Mouse (Mus musculus): ENCODE results near the gene Proz. TPM values are rescaled to one million over a fixed set of nuclear protein-coding genes. Genes with fewer than 3 reads are reported as not detected.
"Not testable (repeated sequence)": the region's sequence is repeated elsewhere in the genome, so short reads cannot be mapped to it uniquely, and the experiment has no call there.

Gene Proz
- not detected for total RNA-seq (2021)
- long read RNA-seq, result 0 reads

DNA sequence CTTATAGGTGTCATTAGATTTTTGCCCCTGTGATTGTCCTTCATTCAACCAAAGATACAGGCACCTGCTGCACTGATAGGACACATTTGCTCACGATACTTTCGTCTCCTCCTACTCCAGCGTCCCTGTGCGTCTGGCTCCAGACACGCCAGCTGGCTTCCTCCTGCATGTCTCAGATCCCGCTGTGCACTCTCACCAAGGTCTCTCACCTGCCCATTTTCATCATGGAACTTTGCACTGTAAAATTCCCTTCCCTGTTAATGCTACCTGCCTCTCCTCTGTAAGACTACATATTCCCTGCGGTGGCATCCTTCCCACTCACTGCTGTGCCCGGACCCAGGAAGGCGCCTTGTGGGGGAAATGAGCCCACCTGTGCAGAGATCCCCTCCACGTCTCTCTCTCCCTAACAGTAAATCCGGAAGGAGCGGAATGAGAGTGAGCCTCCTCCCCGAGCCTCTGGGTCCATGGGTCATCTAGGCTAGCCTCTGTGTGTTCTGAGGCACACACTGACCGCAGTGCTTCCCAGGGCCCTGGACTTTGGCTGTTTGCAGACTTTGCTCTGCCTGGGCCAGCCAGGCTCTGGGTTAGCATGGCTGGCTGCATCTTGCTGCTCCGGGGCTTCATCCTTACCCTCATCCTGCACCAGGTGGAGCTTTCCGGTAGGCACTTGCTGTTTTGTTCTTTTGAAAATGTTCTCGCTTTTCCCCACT, at the start of gene Proz:
TSS of gene Proz (plus strand) at position 474 of the 710 bp plus-strand sequence.
- no peak for DNase-seq (ENCODE audit: low spot score in 2 of 2)

DNA sequence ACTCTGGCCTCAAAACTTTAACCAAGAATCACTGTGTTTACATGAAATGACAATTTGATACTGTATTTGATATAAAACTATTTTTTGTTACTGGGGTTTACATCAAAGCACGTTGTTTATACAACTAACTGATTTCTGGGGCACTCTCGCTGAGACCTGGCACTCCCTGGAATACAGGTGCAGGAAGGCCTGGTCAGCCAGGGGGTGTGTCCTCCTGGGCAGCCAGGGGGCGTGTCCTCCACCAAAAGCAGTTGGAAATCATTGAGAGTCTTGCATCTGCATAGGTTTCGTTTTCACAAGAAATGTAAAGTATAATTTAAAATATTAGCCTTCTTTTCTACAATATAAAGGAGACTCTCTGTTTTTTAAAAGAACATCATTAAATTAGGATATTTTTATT, 41.2 kb upstream of the Proz start:
- no peak for DNase-seq (ENCODE audit: low spot score in 2 of 2)

DNA sequence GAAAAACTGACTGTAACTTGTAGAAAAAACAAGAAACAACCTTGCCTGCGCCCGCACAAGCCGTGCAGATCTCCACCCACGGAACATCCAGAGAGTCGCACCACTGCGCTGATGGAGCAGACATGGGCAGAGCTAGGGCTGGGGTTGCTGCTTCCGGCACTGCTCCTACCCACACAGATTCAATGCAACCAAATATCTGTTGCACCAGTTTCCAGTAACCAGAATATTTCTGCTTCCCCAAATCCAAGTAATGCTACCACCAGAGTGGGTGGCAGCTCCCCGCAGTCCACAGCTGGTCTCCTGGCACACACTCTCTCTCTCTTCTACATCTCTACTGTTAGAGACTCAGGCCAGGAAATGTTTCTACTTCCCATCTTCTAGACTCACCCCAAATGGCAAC, 38.9 kb upstream of the Proz start:
- DNase-seq (ENCODE audit: low spot score in 2 of 2), result no peak

DNA sequence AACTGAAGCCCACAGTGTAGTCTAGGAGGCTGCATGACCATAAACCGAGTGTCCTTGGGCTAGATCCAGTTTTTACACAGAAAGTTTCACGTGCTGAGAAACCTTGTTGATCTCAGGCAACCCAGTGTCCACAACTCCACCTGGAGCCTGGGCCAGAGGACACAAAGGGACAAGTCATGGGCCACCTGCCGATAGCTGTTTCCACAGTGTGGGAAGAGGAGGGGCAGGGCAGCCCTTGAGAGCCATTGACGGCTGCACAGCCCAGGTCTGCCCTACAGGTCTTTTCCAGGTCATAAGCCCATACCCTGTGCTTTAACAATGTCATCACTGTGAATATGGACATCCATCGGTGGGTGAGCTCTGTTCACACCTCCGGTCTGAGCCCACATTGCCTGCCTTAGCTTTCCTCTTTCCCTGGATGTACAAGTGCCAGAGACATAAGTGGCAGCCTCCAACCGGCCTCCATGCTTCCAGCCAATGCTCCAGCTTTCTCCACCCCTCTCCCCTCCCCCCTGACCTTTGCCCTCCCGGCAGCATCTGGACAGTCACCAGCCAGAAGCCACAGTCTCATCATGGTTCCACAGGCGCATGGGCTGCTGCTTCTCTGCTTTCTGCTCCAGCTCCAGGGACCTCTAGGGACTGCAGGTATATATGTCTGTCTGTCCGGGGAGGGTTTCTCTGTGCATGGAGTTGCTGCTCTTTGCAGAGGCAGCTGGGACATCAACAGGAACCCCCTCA, 35.1 kb upstream of the Proz start, which contains the start of gene F7:
TSS of gene F7 (plus strand) at position 548 of the 738 bp plus-strand sequence.
- DNase-seq (ENCODE audit: low spot score in 2 of 2), result no peak

DNA sequence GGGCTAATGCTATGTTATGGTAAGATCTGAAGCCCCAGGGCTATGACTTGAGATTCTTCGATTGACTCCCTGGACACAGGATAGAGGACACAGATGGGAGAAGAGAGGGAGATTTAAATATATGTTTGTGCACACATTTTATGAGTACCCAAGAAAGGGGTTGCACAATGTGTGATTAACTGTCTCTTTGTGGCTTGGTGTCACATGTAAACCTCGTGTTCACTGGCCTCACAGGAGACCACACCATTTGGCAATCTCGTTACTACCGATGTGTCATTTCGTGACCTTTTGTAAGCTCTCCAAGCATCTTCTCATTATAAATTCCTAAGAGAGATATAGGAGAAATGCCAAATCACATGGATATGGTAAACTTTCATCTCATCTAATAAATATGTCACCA, 33.1 kb upstream of the Proz start:
- no peak for DNase-seq (ENCODE audit: low spot score in 2 of 2)

DNA sequence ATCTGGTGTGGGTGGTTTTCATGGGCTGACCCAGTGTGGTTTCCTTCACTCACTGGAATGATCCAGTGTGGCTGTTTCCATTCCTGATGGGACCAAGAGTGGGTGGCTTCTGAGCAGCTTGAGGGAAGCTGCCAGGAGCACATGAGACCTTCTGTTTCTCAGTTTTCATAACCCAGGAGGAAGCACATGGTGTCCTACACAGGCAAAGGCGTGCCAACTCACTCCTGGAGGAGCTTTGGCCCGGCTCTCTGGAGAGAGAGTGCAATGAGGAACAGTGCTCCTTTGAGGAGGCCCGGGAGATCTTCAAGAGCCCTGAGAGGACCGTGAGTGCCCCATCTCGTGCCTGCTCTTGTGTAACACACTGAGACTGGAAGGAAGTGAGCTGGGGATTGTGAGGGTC, 32.2 kb upstream of the Proz start:
- DNase-seq (ENCODE audit: low spot score in 2 of 2), result peak in 1 of 2 experiments; percentile 32

DNA sequence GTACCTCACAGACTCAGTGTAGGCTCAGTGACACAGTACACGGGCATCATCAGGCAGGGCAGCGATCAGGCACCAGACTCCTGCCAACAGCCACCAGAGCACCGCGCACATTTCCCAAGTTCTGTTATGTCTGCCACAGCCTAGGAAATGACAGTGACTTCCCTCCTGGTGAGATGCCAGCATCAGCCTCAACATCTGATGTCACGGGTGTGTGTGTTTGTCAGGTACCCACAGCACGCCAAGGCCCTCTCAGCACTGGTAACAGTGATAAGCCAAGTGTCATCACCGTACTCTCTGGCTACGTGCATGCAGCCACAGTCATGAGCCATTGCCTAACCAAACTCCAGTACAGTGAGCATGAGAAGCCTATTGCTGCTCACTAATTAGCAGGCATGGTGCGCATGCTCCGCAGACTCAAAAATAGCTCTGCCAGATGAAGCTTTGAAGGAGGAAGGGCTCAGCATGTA, 24.3 kb upstream of the Proz start:
- peak; percentile 32 to 44 for DNase-seq (ENCODE audit: low spot score in 2 of 2)

DNA sequence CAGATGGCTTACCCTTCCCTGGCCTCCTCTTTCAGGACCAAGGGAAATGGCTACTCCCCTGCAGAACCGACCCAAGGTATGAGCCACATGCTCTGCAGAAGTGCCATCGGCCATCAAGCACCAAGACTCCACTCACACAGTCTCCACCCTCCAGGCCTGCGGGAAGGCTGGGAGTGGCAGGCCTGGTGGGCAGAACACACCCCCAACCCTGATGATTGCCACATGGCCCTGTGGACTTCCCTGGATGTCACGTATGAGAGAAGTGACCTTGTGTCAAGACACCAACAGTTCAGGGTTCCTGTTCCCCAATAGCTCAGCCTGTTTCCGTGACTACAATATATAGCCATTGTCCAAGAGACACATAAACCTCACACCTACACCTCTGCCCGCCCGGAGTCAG, 23.7 kb upstream of the Proz start, which contains the start of gene F10:
TSS of gene F10 (plus strand) at position 294 of the 400 bp plus-strand sequence.
- DNase-seq (ENCODE audit: low spot score in 2 of 2), result no peak

DNA sequence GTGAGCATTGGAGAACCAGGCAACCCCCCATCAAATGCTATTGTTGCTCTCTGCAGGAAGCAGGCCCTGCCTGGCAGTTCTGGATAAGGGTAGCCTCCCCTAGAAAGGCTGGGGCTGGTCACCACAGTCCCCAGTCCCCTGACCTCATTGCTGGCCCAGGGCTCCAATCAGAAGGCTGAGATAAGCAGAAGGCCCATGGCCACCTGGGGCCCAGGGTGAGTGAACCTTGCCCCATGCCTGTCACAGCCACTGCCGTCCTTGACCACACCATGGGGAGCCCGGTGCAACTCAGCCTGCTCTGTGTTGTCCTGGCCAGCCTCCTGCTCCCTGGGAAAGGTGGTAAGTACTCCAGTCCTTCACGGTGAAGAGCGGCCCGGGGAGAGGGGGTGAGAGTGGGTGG, 23.1 kb upstream of the Proz start:
- no peak for DNase-seq (ENCODE audit: low spot score in 2 of 2)

DNA sequence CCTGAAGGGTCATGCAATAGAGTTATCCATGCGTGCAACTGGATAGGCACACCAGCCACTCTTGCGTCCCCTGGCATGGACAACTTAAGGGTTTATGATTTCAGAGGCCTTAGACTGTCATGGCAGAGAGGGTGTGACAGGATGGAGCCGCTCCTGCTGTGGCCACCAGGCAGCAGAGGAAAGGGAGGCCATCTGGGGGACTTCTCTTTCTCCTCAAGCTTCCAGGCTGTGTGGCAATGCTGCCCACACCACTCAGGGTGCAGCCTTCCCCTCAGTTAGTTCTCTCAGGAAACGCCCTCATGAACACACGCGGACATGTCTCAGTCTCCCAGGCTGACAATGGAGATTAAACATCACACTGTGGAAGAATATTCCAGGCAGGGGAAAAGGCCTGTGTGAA, 21.7 kb upstream of the Proz start:
- DNase-seq (ENCODE audit: low spot score in 2 of 2), result no peak

DNA sequence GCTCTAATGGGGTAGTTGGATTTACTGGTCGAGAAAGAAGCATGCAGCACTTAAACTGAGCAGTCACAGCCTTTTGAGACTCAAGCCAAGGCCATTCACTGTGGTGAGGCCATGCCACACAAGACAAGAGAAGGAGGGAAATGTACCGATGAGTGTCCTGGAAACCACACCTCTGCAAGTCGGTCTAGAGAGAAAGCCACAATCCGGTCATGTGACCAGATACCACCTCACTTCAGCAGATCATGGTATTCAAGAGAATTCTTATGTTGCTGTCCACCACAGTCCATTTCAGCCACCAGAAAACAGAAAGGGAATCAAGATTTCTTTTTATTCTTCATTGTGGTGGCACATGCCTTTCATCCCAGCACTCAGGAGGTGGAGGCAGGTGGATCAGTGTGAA, 19.3 kb upstream of the Proz start:
- no peak for DNase-seq (ENCODE audit: low spot score in 2 of 2)

DNA sequence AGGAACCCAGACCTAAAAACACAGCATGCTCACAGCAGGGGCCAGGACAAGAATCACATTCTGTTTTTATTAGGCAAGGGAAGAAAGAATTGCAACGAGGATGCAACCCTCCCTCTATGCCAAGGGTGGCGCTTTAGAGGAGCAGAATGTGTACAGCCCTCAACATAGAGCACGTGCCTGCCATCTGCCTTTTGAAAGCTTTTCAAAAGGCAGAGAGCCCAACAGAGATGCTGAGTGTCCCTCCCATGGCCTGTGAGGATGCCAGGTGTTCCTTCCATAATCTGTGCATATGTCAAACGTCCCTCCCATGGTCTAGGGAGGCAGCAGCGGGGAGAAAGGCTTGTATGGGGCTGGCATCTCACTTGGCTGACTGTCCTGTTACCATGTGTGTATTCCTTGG, 13.1 kb upstream of the Proz start:
- DNase-seq (ENCODE audit: low spot score in 2 of 2), result no peak

DNA sequence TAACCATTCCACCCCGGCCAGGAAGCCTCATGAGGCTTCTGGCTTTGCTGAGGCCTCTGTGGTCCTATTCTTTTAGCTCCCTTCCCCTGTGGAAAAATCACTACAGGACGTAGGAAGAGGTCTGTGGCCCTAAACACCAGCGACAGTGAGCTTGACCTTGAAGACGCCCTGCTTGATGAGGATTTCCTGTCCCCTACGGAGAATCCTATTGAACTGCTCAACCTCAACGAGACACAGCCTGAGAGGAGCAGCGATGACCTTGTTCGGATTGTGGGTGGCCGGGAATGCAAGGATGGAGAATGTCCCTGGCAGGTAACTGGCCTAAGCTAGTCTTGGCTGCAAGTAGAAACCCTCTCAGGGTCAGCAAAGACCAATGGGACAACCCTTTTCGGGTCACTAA, 10.2 kb upstream of the Proz start:
- no peak for DNase-seq (ENCODE audit: low spot score in 2 of 2)

DNA sequence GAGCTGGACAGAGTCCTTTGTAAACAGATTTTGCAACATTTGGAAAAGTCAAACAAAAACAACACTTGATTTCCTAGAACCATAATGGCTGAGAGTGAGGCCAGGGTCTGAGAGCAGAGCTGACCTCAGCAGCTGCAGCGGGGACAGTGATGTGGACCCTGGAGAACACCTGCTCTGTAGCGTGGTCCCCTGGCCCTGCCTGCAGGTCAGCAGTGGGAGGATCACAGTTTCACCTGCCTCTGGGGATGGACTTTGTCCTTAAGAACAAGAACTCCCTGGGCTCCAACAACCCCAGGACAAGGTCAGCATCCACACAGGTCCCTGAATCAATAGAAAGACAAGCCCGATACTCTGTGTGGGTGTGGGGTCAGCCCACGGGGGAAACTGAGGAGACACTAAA, 3.4 kb upstream of the Proz start:
- DNase-seq (ENCODE audit: low spot score in 2 of 2), result no peak

DNA sequence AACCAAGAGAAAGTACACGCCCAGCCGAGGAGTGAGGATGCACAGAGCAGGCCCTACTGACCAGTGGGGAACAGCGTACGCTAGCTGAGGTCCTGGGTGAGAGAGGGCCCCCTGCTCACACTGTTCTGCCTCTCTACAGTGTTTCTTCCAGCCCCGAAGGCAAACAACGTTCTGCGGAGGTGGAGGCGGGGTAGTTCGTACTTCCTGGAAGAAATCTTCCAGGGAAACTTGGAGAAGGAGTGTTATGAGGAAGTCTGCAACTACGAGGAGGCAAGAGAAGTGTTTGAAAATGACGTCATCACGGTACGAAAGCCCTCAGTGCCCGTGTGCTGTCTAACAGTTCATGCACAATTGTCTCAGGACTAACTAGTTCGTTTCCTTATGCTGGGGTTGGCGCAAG, 2.4 kb downstream of the Proz start:
- no peak for DNase-seq (ENCODE audit: low spot score in 2 of 2)

DNA sequence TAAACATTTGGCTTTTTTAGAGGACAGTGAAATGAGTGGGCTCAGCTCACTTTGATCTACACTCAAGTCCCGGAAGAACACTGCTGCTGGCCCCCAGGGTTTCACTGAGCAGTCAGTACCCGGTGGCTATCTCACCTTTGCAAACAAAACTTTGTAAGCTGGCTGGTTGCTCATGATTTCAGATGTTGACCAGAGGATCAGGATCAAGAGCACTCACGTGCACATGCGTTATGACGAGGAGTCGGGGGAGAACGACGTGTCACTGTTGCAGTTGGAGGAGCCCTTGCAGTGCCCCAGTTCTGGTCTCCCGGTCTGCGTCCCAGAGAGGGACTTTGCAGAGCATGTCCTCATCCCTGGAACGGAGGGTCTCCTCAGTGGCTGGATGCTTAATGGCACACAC, 12.5 kb downstream of the Proz start:
- no peak for DNase-seq (ENCODE audit: low spot score in 2 of 2)

DNA sequence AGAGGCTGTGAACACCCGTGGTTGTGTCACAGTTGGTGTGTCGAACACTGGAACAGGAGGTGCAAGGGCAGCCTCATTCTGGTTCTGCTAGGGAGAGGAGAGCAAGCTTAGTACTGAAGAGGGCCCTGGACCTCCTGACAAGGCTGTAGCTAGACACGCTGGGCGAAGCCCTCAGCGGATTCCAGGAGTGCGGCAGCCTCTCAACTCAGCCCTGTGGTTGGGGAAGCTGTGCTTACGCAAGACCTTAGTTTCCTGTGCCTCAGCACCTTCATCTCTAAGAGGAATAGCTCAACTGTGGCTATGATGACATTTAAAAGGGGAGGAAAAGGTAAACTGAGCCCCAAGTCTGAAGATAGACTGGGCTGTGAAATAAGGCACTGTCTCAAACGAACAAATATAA, 14.3 kb downstream of the Proz start:
- no peak for DNase-seq (ENCODE audit: low spot score in 2 of 2)

DNA sequence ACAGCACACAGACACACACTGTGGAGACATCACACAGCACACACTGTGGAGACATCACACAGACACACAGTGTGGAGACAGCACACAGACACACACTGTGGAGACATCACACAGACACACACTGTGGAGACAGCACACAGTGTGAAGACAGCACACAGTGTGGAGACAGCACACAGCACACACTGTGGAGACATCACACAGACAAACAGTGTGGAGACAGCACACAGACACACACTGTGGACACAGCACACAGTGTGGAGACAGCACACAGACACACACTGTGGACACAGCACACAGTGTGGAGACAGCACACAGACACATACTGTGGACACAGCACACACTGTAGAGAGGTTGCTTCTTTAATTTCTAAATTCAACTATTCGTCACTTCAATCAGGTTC, 14.9 kb downstream of the Proz start:
- not testable (repeated sequence) for DNase-seq (ENCODE audit: low spot score in 2 of 2)

DNA sequence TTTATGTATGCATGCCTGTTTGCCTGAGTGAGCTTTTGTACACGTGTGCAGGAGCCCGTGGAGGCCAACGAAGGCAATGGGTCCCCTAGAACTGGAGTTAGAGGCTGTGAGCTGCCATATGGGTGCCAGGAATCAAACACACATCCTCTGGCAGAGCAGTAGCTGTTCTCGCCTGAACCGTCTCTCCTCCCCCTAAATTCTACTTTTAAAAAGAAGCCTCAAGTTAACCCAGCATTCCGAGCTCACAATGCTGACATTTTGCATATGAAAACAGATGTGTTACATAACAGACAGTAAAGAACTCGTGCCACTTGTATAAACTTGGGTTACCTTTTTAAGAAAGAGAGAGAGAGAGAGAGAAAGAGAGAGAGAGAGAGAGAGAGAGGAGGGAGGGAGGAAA, 16.8 kb downstream of the Proz start:
- DNase-seq (ENCODE audit: low spot score in 2 of 2), result no peak

DNA sequence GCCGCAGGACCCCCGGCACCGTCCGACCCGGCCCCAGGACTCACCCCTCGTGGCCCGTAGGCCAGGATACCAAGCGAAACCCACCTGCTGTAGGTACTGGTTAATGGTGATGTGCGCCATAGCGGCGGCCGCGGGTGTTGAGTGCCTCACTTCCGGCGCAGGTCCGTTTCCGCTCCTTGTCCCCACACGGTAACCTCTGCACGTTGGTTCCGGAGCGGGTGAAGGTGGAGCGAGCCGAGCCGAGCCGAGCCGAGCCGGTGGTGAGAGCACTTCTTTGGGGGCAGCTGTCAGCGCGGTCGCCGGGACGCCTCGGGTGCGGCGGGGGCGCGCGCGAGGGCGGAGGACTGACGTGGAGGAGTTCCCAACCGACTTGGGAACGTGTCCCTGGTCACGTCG, 44.0 kb downstream of the Proz start:
- DNase-seq (ENCODE audit: low spot score in 2 of 2), result peak; percentile 96

DNA sequence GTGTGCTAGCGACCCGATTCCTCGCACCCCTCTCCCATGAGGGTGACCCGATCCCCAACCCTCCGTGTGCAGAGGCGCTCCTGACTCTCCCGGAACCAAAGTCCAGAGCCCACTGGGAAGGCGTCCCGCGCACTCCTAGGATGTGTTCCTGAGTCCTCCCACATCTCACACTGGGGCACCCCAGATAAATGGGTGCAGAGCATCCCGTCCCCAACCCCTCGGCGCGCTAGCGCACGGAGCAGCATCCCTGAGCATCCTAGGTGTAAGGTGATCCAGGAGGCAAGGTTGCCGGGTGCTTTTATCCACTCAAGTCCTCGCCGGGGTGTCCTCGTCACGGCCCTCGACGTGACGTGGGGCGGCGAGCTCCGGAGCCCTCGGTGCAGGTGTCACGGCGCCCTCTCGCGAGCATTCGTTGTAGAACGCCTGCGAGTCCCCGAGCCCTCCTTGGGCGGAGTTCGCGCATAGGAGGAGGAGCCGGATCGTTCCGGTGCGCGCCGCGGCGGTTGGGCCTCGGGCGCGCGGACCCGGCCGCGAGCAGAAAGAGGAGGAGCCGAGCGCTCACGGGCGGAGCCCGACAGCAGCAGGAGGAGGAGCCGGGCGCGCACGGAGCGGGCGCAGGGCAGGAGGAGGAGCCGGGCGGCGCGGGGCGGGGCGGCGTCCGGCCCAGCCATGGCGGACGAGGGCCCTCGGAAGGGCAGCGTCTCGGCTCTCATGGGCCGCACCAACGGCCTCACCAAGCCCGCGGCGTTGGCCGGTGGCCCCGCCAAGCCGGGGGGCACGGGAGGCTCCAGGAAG, 44.6 kb downstream of the Proz start, which contains the start of the genes Pcid2 and Cul4a:
TSS of gene Pcid2 (minus strand) at position 373 of the 795 bp plus-strand sequence.
TSS of gene Cul4a (plus strand) at position 535 of the 795 bp plus-strand sequence.
- peak; percentile 98 to 99 for DNase-seq (ENCODE audit: low spot score in 2 of 2)

All from layer of hippocampus, postnatal 10 days (tissue).